Mouse (Mus musculus): ENCODE measurements around the gene Exosc3. TPM values are rescaled to one million over a fixed set of nuclear protein-coding genes. Genes with fewer than 3 reads are reported as not detected.
"Not testable (repeated sequence)": the region's sequence is repeated elsewhere in the genome, so short reads cannot be mapped to it uniquely, and the experiment has no call there.

Gene Exosc3
- 83.0 and 83.4 TPM in 2 replicates for polyA plus RNA-seq (2014; fragmentation: Nextera tagmentation; extraction: Ambion mirVana)

GRCm38 (mm10) chr4:45342286-45343155 lies at the start of gene Exosc3:
Exosc3 (minus strand) TSS chr4:45342732.
- WGBS: under 1% methylated on average over 65 of the region's 76 CpGs
- peak; percentile 82 for ATAC-seq (ENCODE audit: insufficient read depth, low FRiP score, low TSS enrichment)
- peak; percentile 70 for DNase-seq (ENCODE audit: low spot score)

GRCm38 (mm10) chr4:45392099-45392498 lies 49.6 kb upstream of the Exosc3 start:
- Histone ChIP-seq H3K4me1 (ENCODE audit: control insufficient read depth, insufficient read depth, low read length) (no peaks in the 10 kb centered on the region), H3K4me2 (ENCODE audit: low read depth) (no peak overlapping the region), H3K27me3 (ENCODE audit: control insufficient read depth, insufficient read depth, low read length) (no peaks in the 10 kb centered on the region), H3K9me3 (ENCODE audit: control insufficient read depth, low read length) (no peaks in the 10 kb centered on the region), H3K27ac (ENCODE audit: low read depth, low read length) (no peak overlapping the region), H3K9ac (ENCODE audit: low read length) (no peak overlapping the region), H3K4me3 (ENCODE audit: low read depth, low read length) (no peak overlapping the region), H3K36me3 (ENCODE audit: control insufficient read depth, insufficient read depth, low read length) (no peaks in the 10 kb centered on the region)
- WGBS: 69% methylated on average over 4 of the region's 4 CpGs
- ATAC-seq (ENCODE audit: insufficient read depth, low FRiP score, low TSS enrichment): no peak
- no peak for DNase-seq (ENCODE audit: low spot score)

More at GRCm38 (mm10) chr4:45342286-45343155, at the start of gene Exosc3:
- Histone ChIP-seq H3K36me3 (ENCODE audit: control insufficient read depth, insufficient read depth, low read length) (0 out of 2 replicates have a peak, but pooled peaks cover 3% of the 10 kb centered on the region), H3K27me3 (ENCODE audit: control insufficient read depth, insufficient read depth, low read length) (no peaks in the 10 kb centered on the region), H3K4me3 (ENCODE audit: low read depth, low read length) (peak within 1 kb of the TSS; percentile 96), H3K4me1 (ENCODE audit: control insufficient read depth, insufficient read depth, low read length) (peaks cover 14% of the 10 kb centered on the region; the same call in 1 of the 2 replicates), H3K4me2 (ENCODE audit: low read depth) (peak within 1 kb of the TSS; percentile 90), H3K9ac (ENCODE audit: low read length) (peak within 1 kb of the TSS; percentile 92), H3K9me3 (ENCODE audit: control insufficient read depth, low read length) (no peaks in the 10 kb centered on the region), H3K27ac (ENCODE audit: low read depth, low read length) (peak within 1 kb of the TSS; percentile 88)

GRCm38 (mm10) chr4:45387296-45387695 lies 44.8 kb upstream of the Exosc3 start:
- 91% methylated on average over 5 of the region's 5 CpGs for WGBS
- not testable (repeated sequence) for DNase-seq (ENCODE audit: low spot score); H3K4me1 ChIP-seq (ENCODE audit: control insufficient read depth, insufficient read depth, low read length); H3K27ac ChIP-seq (ENCODE audit: low read depth, low read length); H3K9ac ChIP-seq (ENCODE audit: low read length); H3K9me3 ChIP-seq (ENCODE audit: control insufficient read depth, low read length); H3K4me3 ChIP-seq (ENCODE audit: low read depth, low read length); H3K4me2 ChIP-seq (ENCODE audit: low read depth); H3K27me3 ChIP-seq (ENCODE audit: control insufficient read depth, insufficient read depth, low read length); H3K36me3 ChIP-seq (ENCODE audit: control insufficient read depth, insufficient read depth, low read length); ATAC-seq (ENCODE audit: insufficient read depth, low FRiP score, low TSS enrichment)

GRCm38 (mm10) chr4:45382133-45382532 lies 39.6 kb upstream of the Exosc3 start:
- not testable (repeated sequence) for H3K4me3 ChIP-seq (ENCODE audit: low read depth, low read length); H3K4me2 ChIP-seq (ENCODE audit: low read depth); DNase-seq (ENCODE audit: low spot score); H3K4me1 ChIP-seq (ENCODE audit: control insufficient read depth, insufficient read depth, low read length); ATAC-seq (ENCODE audit: insufficient read depth, low FRiP score, low TSS enrichment); H3K27me3 ChIP-seq (ENCODE audit: control insufficient read depth, insufficient read depth, low read length); H3K36me3 ChIP-seq (ENCODE audit: control insufficient read depth, insufficient read depth, low read length); H3K9me3 ChIP-seq (ENCODE audit: control insufficient read depth, low read length); H3K27ac ChIP-seq (ENCODE audit: low read depth, low read length); H3K9ac ChIP-seq (ENCODE audit: low read length)
- 81% methylated on average over 2 of the region's 2 CpGs for WGBS

GRCm38 (mm10) chr4:45380903-45381580 lies 38.5 kb upstream of the Exosc3 start:
- ATAC-seq (ENCODE audit: insufficient read depth, low FRiP score, low TSS enrichment); H3K9ac ChIP-seq (ENCODE audit: low read length); H3K4me3 ChIP-seq (ENCODE audit: low read depth, low read length); H3K4me2 ChIP-seq (ENCODE audit: low read depth); H3K27ac ChIP-seq (ENCODE audit: low read depth, low read length); H3K9me3 ChIP-seq (ENCODE audit: control insufficient read depth, low read length); H3K4me1 ChIP-seq (ENCODE audit: control insufficient read depth, insufficient read depth, low read length); DNase-seq (ENCODE audit: low spot score); H3K36me3 ChIP-seq (ENCODE audit: control insufficient read depth, insufficient read depth, low read length); H3K27me3 ChIP-seq (ENCODE audit: control insufficient read depth, insufficient read depth, low read length): not testable (repeated sequence)
- WGBS: 89% methylated on average over 10 of the region's 10 CpGs

- no peak overlapping the region for H3K4me2 ChIP-seq (ENCODE audit: low read depth)
- no peak overlapping the region for H3K27ac ChIP-seq (ENCODE audit: low read depth, low read length)
- no peak overlapping the region for H3K4me3 ChIP-seq (ENCODE audit: low read depth, low read length)
- H3K9ac ChIP-seq (ENCODE audit: low read length): no peak overlapping the region
- H3K9me3 ChIP-seq (ENCODE audit: control insufficient read depth, low read length): no peaks in the 10 kb centered on the region
- ATAC-seq (ENCODE audit: insufficient read depth, low FRiP score, low TSS enrichment) (no peak), DNase-seq (ENCODE audit: low spot score) (no peak)
- no peaks in the 10 kb centered on the region for H3K27me3 ChIP-seq (ENCODE audit: control insufficient read depth, insufficient read depth, low read length)
- 77% methylated on average over 4 of the region's 4 CpGs for WGBS
- peaks cover 6% of the 10 kb centered on the region for H3K36me3 ChIP-seq (ENCODE audit: control insufficient read depth, insufficient read depth, low read length)
- no peaks in the 10 kb centered on the region for H3K4me1 ChIP-seq (ENCODE audit: control insufficient read depth, insufficient read depth, low read length)
These were observed 34.0 kb upstream of the Exosc3 start for GRCm38 (mm10) chr4:45376573-45376972.

GRCm38 (mm10) chr4:45374879-45375278 lies 32.3 kb upstream of the Exosc3 start:
- no peak for ATAC-seq (ENCODE audit: insufficient read depth, low FRiP score, low TSS enrichment)
- H3K4me2 ChIP-seq (ENCODE audit: low read depth): no peak overlapping the region
- H3K27ac ChIP-seq (ENCODE audit: low read depth, low read length): no peak overlapping the region
- no peaks in the 10 kb centered on the region for H3K27me3 ChIP-seq (ENCODE audit: control insufficient read depth, insufficient read depth, low read length)
- 71% methylated on average over 5 of the region's 5 CpGs for WGBS
- DNase-seq (ENCODE audit: low spot score): no peak
- H3K4me1 ChIP-seq (ENCODE audit: control insufficient read depth, insufficient read depth, low read length): no peaks in the 10 kb centered on the region
- H3K4me3 ChIP-seq (ENCODE audit: low read depth, low read length): no peak overlapping the region
- H3K9ac ChIP-seq (ENCODE audit: low read length): no peak overlapping the region
- H3K9me3 ChIP-seq (ENCODE audit: control insufficient read depth, low read length): no peaks in the 10 kb centered on the region
- peaks cover 6% of the 10 kb centered on the region for H3K36me3 ChIP-seq (ENCODE audit: control insufficient read depth, insufficient read depth, low read length)

- Histone ChIP-seq H3K9me3 (ENCODE audit: control insufficient read depth, low read length) (no peaks in the 10 kb centered on the region), H3K4me2 (ENCODE audit: low read depth) (no peak overlapping the region), H3K9ac (ENCODE audit: low read length) (no peak overlapping the region), H3K4me1 (ENCODE audit: control insufficient read depth, insufficient read depth, low read length) (no peaks in the 10 kb centered on the region), H3K27ac (ENCODE audit: low read depth, low read length) (no peak overlapping the region), H3K36me3 (ENCODE audit: control insufficient read depth, insufficient read depth, low read length) (peaks cover 6% of the 10 kb centered on the region), H3K4me3 (ENCODE audit: low read depth, low read length) (no peak overlapping the region), H3K27me3 (ENCODE audit: control insufficient read depth, insufficient read depth, low read length) (no peaks in the 10 kb centered on the region)
- ATAC-seq (ENCODE audit: insufficient read depth, low FRiP score, low TSS enrichment) (no peak), DNase-seq (ENCODE audit: low spot score) (no peak)
- WGBS: 94% methylated on average over 3 of the region's 3 CpGs
These were observed 28.7 kb upstream of the Exosc3 start for GRCm38 (mm10) chr4:45371261-45371660.

All from neural tube, embryonic 11.5 days (tissue).